Mouse (Mus musculus): ENCODE results near the gene Rap1a. TPM values are rescaled to one million over a fixed set of nuclear protein-coding genes. Genes with fewer than 3 reads are reported as not detected.

The Rap1a gene
- polyA plus RNA-seq, 2 experiments = 37.4 to 86.2 TPM

GRCm38 (mm10) chr3:105705561-105705960 lies 95.6 kb downstream of the Rap1a start:
- Histone ChIP-seq H3K27ac (no peak overlapping the region), H3K4me2 (ENCODE audit: low read depth) (peak overlapping the region; percentile 100), H3K9me3 (ENCODE audit: control insufficient read depth, low read length) (no peaks in the 10 kb centered on the region), H3K4me1 (replicated peaks; ENCODE audit: control insufficient read depth in 2 of 2, insufficient read depth in 2 of 2, low read length in 1 of 2) (peaks cover 26 to 28% of the 10 kb centered on the region in 2 experiments), H3K27me3 (ENCODE audit: control insufficient read depth, insufficient read depth, low read length) (peaks cover 18% of the 10 kb centered on the region), H3K36me3 (replicated peaks; ENCODE audit: control insufficient read depth, insufficient read depth, low read depth) (no peaks in the 10 kb centered on the region), H3K4me3 (ENCODE audit: insufficient read depth in 1 of 2, low read depth in 2 of 2, low read length in 2 of 2) (peak overlapping the region; percentile 63 to 66; a peak in 3 of 4 replicates), H3K9ac (replicated peaks) (peak overlapping the region; percentile 67)
- DNase-seq (ENCODE audit: low read depth in 3 of 3, low spot score in 3 of 3) (no peak), ATAC-seq (ENCODE audit: insufficient read depth) (no peak)
- 33% methylated on average over 3 of the region's 3 CpGs for WGBS (ENCODE audit: insufficient replicate concordance)
- TF ChIP-seq CTCF (IDR thresholded peaks at IDR 0.05; ENCODE audit: low read depth) (no peak), EP300 (IDR thresholded peaks at IDR 0.05; ENCODE audit: low read depth) (no peak)

DNA sequence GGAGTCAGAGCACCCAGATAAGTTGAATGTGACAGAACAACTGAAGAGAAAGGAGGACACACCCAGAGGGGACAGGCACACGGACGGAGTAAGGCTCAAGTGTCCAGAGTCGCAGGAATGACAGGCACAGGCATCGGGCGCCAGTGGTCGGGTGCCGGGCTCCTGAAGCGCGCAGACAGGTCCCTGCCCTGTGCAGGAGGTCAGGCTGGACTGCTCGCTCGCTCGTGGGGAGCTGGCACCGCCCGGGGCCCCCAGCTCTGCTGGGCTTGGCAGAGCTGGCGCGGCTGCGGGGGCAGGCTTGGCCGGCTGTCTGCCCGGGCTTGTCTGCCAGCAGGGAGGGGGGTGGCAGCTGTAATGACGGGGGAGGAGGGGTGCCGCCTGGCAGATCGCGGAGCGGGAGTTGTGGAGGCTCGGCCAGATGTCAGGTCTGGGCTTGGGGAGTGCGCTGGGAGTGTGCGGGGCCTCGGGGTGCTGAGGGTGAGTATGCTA lies 96.0 kb downstream of the Rap1a start:
- Histone ChIP-seq H3K4me3 (ENCODE audit: insufficient read depth in 1 of 2, low read depth in 2 of 2, low read length in 2 of 2) (peak overlapping the region; percentile 63 to 66), H3K36me3 (replicated peaks; ENCODE audit: control insufficient read depth, insufficient read depth, low read depth) (no peaks in the 10 kb centered on the region), H3K27ac (no peak overlapping the region)

DNA sequence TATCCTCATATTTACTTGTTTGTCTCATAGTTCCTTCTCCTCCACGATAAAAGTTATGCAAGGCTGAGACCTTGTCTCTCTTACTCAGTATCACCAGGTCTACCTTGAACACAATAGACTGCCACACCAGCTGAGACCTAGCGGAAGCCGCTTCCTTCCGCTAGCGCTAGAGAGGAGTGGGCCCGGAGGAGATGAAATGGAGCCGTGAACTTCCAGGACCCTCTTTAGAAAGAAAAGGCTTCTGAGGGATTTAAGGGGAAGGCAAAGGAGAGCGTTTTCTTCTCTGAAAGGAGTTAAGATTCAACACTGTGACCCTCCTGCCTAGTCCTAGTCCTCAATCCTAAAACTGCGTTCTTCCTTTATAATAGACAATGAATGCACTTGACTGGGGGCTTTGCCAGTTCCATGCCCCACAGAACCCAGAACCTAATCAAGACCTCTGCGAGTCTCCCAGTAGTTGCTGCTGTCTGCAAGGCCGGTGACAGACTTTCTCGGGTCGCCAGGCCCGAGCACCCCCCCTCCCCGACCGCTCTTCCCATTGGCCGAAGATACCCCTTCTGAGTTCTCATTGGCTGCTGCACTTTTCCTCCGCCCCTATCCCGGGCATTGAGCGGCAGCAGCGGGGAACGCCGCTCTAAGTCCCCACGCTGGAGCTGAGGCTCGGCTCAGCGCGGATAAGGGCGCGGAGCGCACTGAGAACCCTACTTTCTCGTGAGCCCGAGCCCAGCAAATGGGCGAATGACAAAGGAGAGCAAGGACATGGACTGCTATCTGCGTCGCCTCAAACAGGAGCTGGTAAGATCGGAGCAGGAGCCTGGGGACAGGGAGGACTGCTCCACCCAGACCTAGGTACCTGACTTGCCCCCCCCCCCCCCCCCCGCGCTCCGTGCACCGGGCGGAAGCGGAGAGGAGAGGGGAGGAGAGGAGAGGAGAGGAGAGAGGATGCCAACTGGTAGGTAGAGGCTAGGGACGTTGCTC lies 96.8 kb downstream of the Rap1a start, which contains the start of gene Inka2:
Gene Inka2, plus strand, starts transcription at position 569 of the 978 bp plus-strand sequence.
- H3K4me2 ChIP-seq (ENCODE audit: low read depth) = peak within 1 kb of the TSS; percentile 100
- DNase-seq (ENCODE audit: low read depth in 3 of 3, low spot score in 3 of 3) (peak; percentile 73 to 74 (median 73)), ATAC-seq (ENCODE audit: insufficient read depth) (peak; percentile 93)
- H3K4me1 ChIP-seq (replicated peaks; ENCODE audit: control insufficient read depth in 2 of 2, insufficient read depth in 2 of 2, low read length in 1 of 2) = peaks cover 38 to 40% of the 10 kb centered on the region in 2 experiments
- no peaks in the 10 kb centered on the region for H3K36me3 ChIP-seq (replicated peaks; ENCODE audit: control insufficient read depth, insufficient read depth, low read depth)
- H3K9me3 ChIP-seq (ENCODE audit: control insufficient read depth, low read length) = no peaks in the 10 kb centered on the region
- WGBS (ENCODE audit: insufficient replicate concordance) = 5% methylated on average over 41 of the region's 43 CpGs
- H3K27me3 ChIP-seq (ENCODE audit: control insufficient read depth, insufficient read depth, low read length) = peaks cover 18% of the 10 kb centered on the region
- H3K4me3 ChIP-seq (ENCODE audit: insufficient read depth in 1 of 2, low read depth in 2 of 2, low read length in 2 of 2) = peak within 1 kb of the TSS; percentile 63 to 66
- peak within 1 kb of the TSS; percentile 67 for H3K9ac ChIP-seq (replicated peaks)
- TF ChIP-seq EP300 (IDR thresholded peaks at IDR 0.05; ENCODE audit: low read depth) = no peak
- no peak for TF ChIP-seq CTCF (IDR thresholded peaks at IDR 0.05; ENCODE audit: low read depth)
- peak within 1 kb of the TSS; percentile 16; the same call in 1 of the 2 replicates for H3K27ac ChIP-seq

More for the DNA sequence above, 96.0 kb downstream of the Rap1a start:
- TF ChIP-seq CTCF (IDR thresholded peaks at IDR 0.05; ENCODE audit: low read depth) (no peak), EP300 (IDR thresholded peaks at IDR 0.05; ENCODE audit: low read depth) (no peak)
- H3K4me1 ChIP-seq (replicated peaks; ENCODE audit: control insufficient read depth in 2 of 2, insufficient read depth in 2 of 2, low read length in 1 of 2) = peaks cover 30 to 33% of the 10 kb centered on the region in 2 experiments
- ATAC-seq (ENCODE audit: insufficient read depth) (peak; percentile 39), DNase-seq (ENCODE audit: low read depth in 3 of 3, low spot score in 3 of 3) (no peak)
- under 1% methylated on average over 28 of the region's 28 CpGs for WGBS (ENCODE audit: insufficient replicate concordance)
- peak overlapping the region; percentile 100 for H3K4me2 ChIP-seq (ENCODE audit: low read depth)
- H3K9ac ChIP-seq (replicated peaks) = peak overlapping the region; percentile 67
- peaks cover 18% of the 10 kb centered on the region for H3K27me3 ChIP-seq (ENCODE audit: control insufficient read depth, insufficient read depth, low read length)
- no peaks in the 10 kb centered on the region for H3K9me3 ChIP-seq (ENCODE audit: control insufficient read depth, low read length)

DNA sequence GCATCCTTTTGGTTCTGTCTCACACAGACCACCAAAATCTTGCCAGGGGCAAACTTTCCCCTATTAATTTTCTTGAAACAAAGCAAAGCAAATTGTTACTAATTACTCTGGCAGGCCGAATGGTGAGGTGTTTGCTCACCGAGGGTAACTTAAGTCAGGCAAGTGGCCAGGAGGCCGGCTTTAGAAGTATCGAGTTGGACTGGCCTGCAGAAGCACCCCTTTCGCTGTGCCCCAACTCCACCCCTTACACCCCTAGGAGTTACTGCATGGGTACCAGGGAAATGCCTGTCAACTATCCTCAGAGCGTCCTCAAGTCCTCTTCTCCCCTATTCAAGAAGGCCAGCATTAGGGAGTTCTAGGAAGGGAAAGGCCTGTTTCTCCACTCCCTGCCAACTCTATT lies 97.6 kb downstream of the Rap1a start:
- peaks cover 44 to 48% of the 10 kb centered on the region in 2 experiments for H3K4me1 ChIP-seq (replicated peaks; ENCODE audit: control insufficient read depth in 2 of 2, insufficient read depth in 2 of 2, low read length in 1 of 2)
- DNase-seq (ENCODE audit: low read depth in 3 of 3, low spot score in 3 of 3) = no peak
- no peak for ATAC-seq (ENCODE audit: insufficient read depth)
- 58% methylated on average over 6 of the region's 6 CpGs for WGBS (ENCODE audit: insufficient replicate concordance)
- no peaks in the 10 kb centered on the region for H3K36me3 ChIP-seq (replicated peaks; ENCODE audit: control insufficient read depth, insufficient read depth, low read depth)
- no peaks in the 10 kb centered on the region for H3K9me3 ChIP-seq (ENCODE audit: control insufficient read depth, low read length)
- TF ChIP-seq CTCF (IDR thresholded peaks at IDR 0.05; ENCODE audit: low read depth) (no peak), EP300 (IDR thresholded peaks at IDR 0.05; ENCODE audit: low read depth) (no peak)
- H3K27ac ChIP-seq = no peak overlapping the region
- H3K4me2 ChIP-seq (ENCODE audit: low read depth) = peak overlapping the region; percentile 100
- no peak overlapping the region for H3K9ac ChIP-seq (replicated peaks)
- peaks cover 18% of the 10 kb centered on the region for H3K27me3 ChIP-seq (ENCODE audit: control insufficient read depth, insufficient read depth, low read length)
- no peak overlapping the region for H3K4me3 ChIP-seq (ENCODE audit: insufficient read depth in 1 of 2, low read depth in 2 of 2, low read length in 2 of 2)

DNA sequence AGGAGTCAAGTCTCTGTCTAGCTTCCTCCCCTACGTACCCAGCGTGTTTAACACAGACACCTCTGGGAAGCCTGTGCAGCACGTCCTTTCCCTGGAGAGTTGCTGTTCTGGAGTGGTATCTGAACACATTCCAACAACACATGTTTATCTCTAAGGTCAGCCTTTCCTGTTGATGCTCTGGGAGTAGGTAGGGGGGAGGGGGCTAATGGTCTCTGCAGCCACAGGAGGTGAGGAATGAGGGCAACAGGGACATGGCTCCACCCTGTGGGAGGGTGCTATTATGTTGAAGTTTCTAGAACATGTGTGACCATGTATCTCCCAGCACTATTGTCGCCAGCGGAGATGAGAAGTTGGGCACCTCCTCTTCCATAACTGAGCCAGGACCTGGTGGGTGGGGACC lies 99.7 kb downstream of the Rap1a start:
- H3K4me2 ChIP-seq (ENCODE audit: low read depth) = peak overlapping the region; percentile 57
- peak overlapping the region; percentile 36 for H3K9ac ChIP-seq (replicated peaks)
- peak in 2 of 3 experiments; percentile 34 to 48 for DNase-seq (ENCODE audit: low read depth in 3 of 3, low spot score in 3 of 3)

More for the DNA sequence above, 99.7 kb downstream of the Rap1a start:
- Histone ChIP-seq H3K9me3 (ENCODE audit: control insufficient read depth, low read length) (no peaks in the 10 kb centered on the region), H3K4me1 (replicated peaks; ENCODE audit: control insufficient read depth in 2 of 2, insufficient read depth in 2 of 2, low read length in 1 of 2) (peaks cover 55 to 56% of the 10 kb centered on the region in 2 experiments), H3K4me3 (ENCODE audit: insufficient read depth in 1 of 2, low read depth in 2 of 2, low read length in 2 of 2) (peak overlapping the region; percentile 7 to 16; a peak in 2 of 4 replicates), H3K27me3 (ENCODE audit: control insufficient read depth, insufficient read depth, low read length) (peaks cover 19% of the 10 kb centered on the region), H3K36me3 (replicated peaks; ENCODE audit: control insufficient read depth, insufficient read depth, low read depth) (no peaks in the 10 kb centered on the region), H3K27ac (peak overlapping the region; percentile 32)
- TF ChIP-seq EP300 (IDR thresholded peaks at IDR 0.05; ENCODE audit: low read depth) (no peak; the same call in 1 of the 2 replicates), CTCF (IDR thresholded peaks at IDR 0.05; ENCODE audit: low read depth) (no peak)
- ATAC-seq (ENCODE audit: insufficient read depth) = 0 out of 2 replicates have a peak, but pooled peaks have one; percentile 7
- 18% methylated on average over 5 of the region's 5 CpGs for WGBS (ENCODE audit: insufficient replicate concordance)

Measured in liver, embryonic 14.5 days (tissue).